Mouse (Mus musculus): Measurements from ENCODE around the gene Gramd4. TPM values are rescaled to one million over a fixed set of nuclear protein-coding genes. Genes with fewer than 3 reads are reported as not detected.

Gramd4 gene
- polyA plus RNA-seq, 1 experiment from 2014 or later: 11.7 TPM

- ATAC-seq (ENCODE audit: insufficient read depth, low FRiP score, low TSS enrichment) (no peak), DNase-seq (ENCODE audit: low spot score) (no peak)
- H3K9me3 ChIP-seq (ENCODE audit: control insufficient read depth, low read length): no peaks in the 10 kb centered on the region
- WGBS: 72% methylated on average over 11 of the region's 11 CpGs
- H3K4me1 ChIP-seq (ENCODE audit: control insufficient read depth, insufficient read depth, low read length): peaks cover 5% of the 10 kb centered on the region; the same call in 1 of the 2 replicates
- H3K4me3 ChIP-seq (ENCODE audit: low read depth, low read length): no peak overlapping the region
- no peaks in the 10 kb centered on the region for H3K27me3 ChIP-seq (ENCODE audit: control insufficient read depth, insufficient read depth, low read length)
- H3K4me2 ChIP-seq (ENCODE audit: low read depth): no peak overlapping the region
- no peak overlapping the region for H3K9ac ChIP-seq (ENCODE audit: low read length)
- no peak overlapping the region for H3K27ac ChIP-seq (ENCODE audit: low read depth, low read length)
- H3K36me3 ChIP-seq (ENCODE audit: control insufficient read depth, insufficient read depth, low read length): no peaks in the 10 kb centered on the region
These were observed 12.9 kb downstream of the Gramd4 start for GRCm38 (mm10) chr15:86070368-86070767.

- no peaks in the 10 kb centered on the region for H3K27me3 ChIP-seq (ENCODE audit: control insufficient read depth, insufficient read depth, low read length)
- H3K36me3 ChIP-seq (ENCODE audit: control insufficient read depth, insufficient read depth, low read length): no peaks in the 10 kb centered on the region
- DNase-seq (ENCODE audit: low spot score) (no peak), ATAC-seq (ENCODE audit: insufficient read depth, low FRiP score, low TSS enrichment) (no peak)
- H3K27ac ChIP-seq (ENCODE audit: low read depth, low read length): no peak overlapping the region
- no peak overlapping the region for H3K9ac ChIP-seq (ENCODE audit: low read length)
- H3K4me2 ChIP-seq (ENCODE audit: low read depth): no peak overlapping the region
- no peak overlapping the region for H3K4me3 ChIP-seq (ENCODE audit: low read depth, low read length)
- WGBS: 76% methylated on average over 1 of the region's 1 CpGs
- H3K4me1 ChIP-seq (ENCODE audit: control insufficient read depth, insufficient read depth, low read length): peaks cover 5% of the 10 kb centered on the region; the same call in 1 of the 2 replicates
- H3K9me3 ChIP-seq (ENCODE audit: control insufficient read depth, low read length): no peaks in the 10 kb centered on the region
These were observed 13.7 kb downstream of the Gramd4 start for GRCm38 (mm10) chr15:86071166-86071565.

- Histone ChIP-seq H3K27me3 (ENCODE audit: control insufficient read depth, insufficient read depth, low read length) (no peaks in the 10 kb centered on the region), H3K4me2 (ENCODE audit: low read depth) (no peak overlapping the region), H3K9me3 (ENCODE audit: control insufficient read depth, low read length) (no peaks in the 10 kb centered on the region), H3K4me1 (ENCODE audit: control insufficient read depth, insufficient read depth, low read length) (no peaks in the 10 kb centered on the region), H3K9ac (ENCODE audit: low read length) (no peak overlapping the region), H3K27ac (ENCODE audit: low read depth, low read length) (no peak overlapping the region), H3K4me3 (ENCODE audit: low read depth, low read length) (no peak overlapping the region), H3K36me3 (ENCODE audit: control insufficient read depth, insufficient read depth, low read length) (no peaks in the 10 kb centered on the region)
- DNase-seq (ENCODE audit: low spot score): no peak
- WGBS: 87% methylated on average over 16 of the region's 16 CpGs
- no peak for ATAC-seq (ENCODE audit: insufficient read depth, low FRiP score, low TSS enrichment)
These were observed 16.9 kb downstream of the Gramd4 start for GRCm38 (mm10) chr15:86074171-86074937.

- Histone ChIP-seq H3K9ac (ENCODE audit: low read length) (no peak overlapping the region), H3K4me2 (ENCODE audit: low read depth) (no peak overlapping the region), H3K4me1 (ENCODE audit: control insufficient read depth, insufficient read depth, low read length) (no peaks in the 10 kb centered on the region), H3K4me3 (ENCODE audit: low read depth, low read length) (no peak overlapping the region), H3K36me3 (ENCODE audit: control insufficient read depth, insufficient read depth, low read length) (no peaks in the 10 kb centered on the region), H3K9me3 (ENCODE audit: control insufficient read depth, low read length) (no peaks in the 10 kb centered on the region), H3K27me3 (ENCODE audit: control insufficient read depth, insufficient read depth, low read length) (no peaks in the 10 kb centered on the region), H3K27ac (ENCODE audit: low read depth, low read length) (no peak overlapping the region)
- WGBS: 89% methylated on average over 20 of the region's 20 CpGs
- DNase-seq (ENCODE audit: low spot score) (no peak), ATAC-seq (ENCODE audit: insufficient read depth, low FRiP score, low TSS enrichment) (no peak)
These were observed 18.0 kb downstream of the Gramd4 start for GRCm38 (mm10) chr15:86075305-86076047.

GRCm38 (mm10) chr15:86076048-86076315, 18.5 kb downstream of the Gramd4 start:
- H3K27ac ChIP-seq (ENCODE audit: low read depth, low read length): no peak overlapping the region
- H3K27me3 ChIP-seq (ENCODE audit: control insufficient read depth, insufficient read depth, low read length): no peaks in the 10 kb centered on the region
- no peaks in the 10 kb centered on the region for H3K9me3 ChIP-seq (ENCODE audit: control insufficient read depth, low read length)
- 77% methylated on average over 2 of the region's 2 CpGs for WGBS
- DNase-seq (ENCODE audit: low spot score): no peak
- H3K36me3 ChIP-seq (ENCODE audit: control insufficient read depth, insufficient read depth, low read length): no peaks in the 10 kb centered on the region
- H3K4me1 ChIP-seq (ENCODE audit: control insufficient read depth, insufficient read depth, low read length): 0 out of 2 replicates have a peak, but pooled peaks cover 2% of the 10 kb centered on the region
- H3K4me2 ChIP-seq (ENCODE audit: low read depth): no peak overlapping the region
- H3K4me3 ChIP-seq (ENCODE audit: low read depth, low read length): no peak overlapping the region
- H3K9ac ChIP-seq (ENCODE audit: low read length): no peak overlapping the region
- ATAC-seq (ENCODE audit: insufficient read depth, low FRiP score, low TSS enrichment): no peak

- no peak overlapping the region for H3K9ac ChIP-seq (ENCODE audit: low read length)
- H3K36me3 ChIP-seq (ENCODE audit: control insufficient read depth, insufficient read depth, low read length): no peaks in the 10 kb centered on the region
- no peak overlapping the region for H3K4me3 ChIP-seq (ENCODE audit: low read depth, low read length)
- H3K4me1 ChIP-seq (ENCODE audit: control insufficient read depth, insufficient read depth, low read length): 0 out of 2 replicates have a peak, but pooled peaks cover 5% of the 10 kb centered on the region
- DNase-seq (ENCODE audit: low spot score) (no peak), ATAC-seq (ENCODE audit: insufficient read depth, low FRiP score, low TSS enrichment) (no peak)
- no peak overlapping the region for H3K4me2 ChIP-seq (ENCODE audit: low read depth)
- H3K27me3 ChIP-seq (ENCODE audit: control insufficient read depth, insufficient read depth, low read length): no peaks in the 10 kb centered on the region
- WGBS: 91% methylated on average over 8 of the region's 8 CpGs
- H3K27ac ChIP-seq (ENCODE audit: low read depth, low read length): no peak overlapping the region
- no peaks in the 10 kb centered on the region for H3K9me3 ChIP-seq (ENCODE audit: control insufficient read depth, low read length)
These were observed 18.9 kb downstream of the Gramd4 start for GRCm38 (mm10) chr15:86076378-86076777.

- no peaks in the 10 kb centered on the region for H3K9me3 ChIP-seq (ENCODE audit: control insufficient read depth, low read length)
- H3K36me3 ChIP-seq (ENCODE audit: control insufficient read depth, insufficient read depth, low read length): no peaks in the 10 kb centered on the region
- H3K4me3 ChIP-seq (ENCODE audit: low read depth, low read length): no peak overlapping the region
- ATAC-seq (ENCODE audit: insufficient read depth, low FRiP score, low TSS enrichment) (no peak), DNase-seq (ENCODE audit: low spot score) (no peak)
- no peak overlapping the region for H3K9ac ChIP-seq (ENCODE audit: low read length)
- WGBS: 85% methylated on average over 5 of the region's 5 CpGs
- no peak overlapping the region for H3K27ac ChIP-seq (ENCODE audit: low read depth, low read length)
- no peak overlapping the region for H3K4me2 ChIP-seq (ENCODE audit: low read depth)
- no peaks in the 10 kb centered on the region for H3K27me3 ChIP-seq (ENCODE audit: control insufficient read depth, insufficient read depth, low read length)
- H3K4me1 ChIP-seq (ENCODE audit: control insufficient read depth, insufficient read depth, low read length): 0 out of 2 replicates have a peak, but pooled peaks cover 8% of the 10 kb centered on the region
These were observed 20.4 kb downstream of the Gramd4 start for GRCm38 (mm10) chr15:86077934-86078333.

- no peak overlapping the region for H3K4me3 ChIP-seq (ENCODE audit: low read depth, low read length)
- no peaks in the 10 kb centered on the region for H3K27me3 ChIP-seq (ENCODE audit: control insufficient read depth, insufficient read depth, low read length)
- 0 out of 2 replicates have a peak, but pooled peaks cover 8% of the 10 kb centered on the region for H3K4me1 ChIP-seq (ENCODE audit: control insufficient read depth, insufficient read depth, low read length)
- WGBS: 70% methylated on average over 18 of the region's 18 CpGs
- no peaks in the 10 kb centered on the region for H3K9me3 ChIP-seq (ENCODE audit: control insufficient read depth, low read length)
- DNase-seq (ENCODE audit: low spot score): no peak
- H3K36me3 ChIP-seq (ENCODE audit: control insufficient read depth, insufficient read depth, low read length): no peaks in the 10 kb centered on the region
- no peak overlapping the region for H3K27ac ChIP-seq (ENCODE audit: low read depth, low read length)
- ATAC-seq (ENCODE audit: insufficient read depth, low FRiP score, low TSS enrichment): no peak
- no peak overlapping the region for H3K4me2 ChIP-seq (ENCODE audit: low read depth)
- no peak overlapping the region for H3K9ac ChIP-seq (ENCODE audit: low read length)
These were observed 21.2 kb downstream of the Gramd4 start for GRCm38 (mm10) chr15:86078481-86079216.

All from neural tube, embryonic 11.5 days (tissue).